Mouse (Mus musculus): ENCODE measurements around the gene Rnf113a2. TPM values are rescaled to one million over a fixed set of nuclear protein-coding genes. Genes with fewer than 3 reads are reported as not detected.

Gene Rnf113a2
- polyA plus RNA-seq, 1 experiment: 19.8 TPM

- no peaks in the 10 kb centered on the region for H3K36me3 ChIP-seq (ENCODE audit: control insufficient read depth, insufficient read depth, low read length, poor library complexity, severe bottlenecking)
- no peaks in the 10 kb centered on the region for H3K27me3 ChIP-seq (ENCODE audit: control insufficient read depth, insufficient read depth, low read length, poor library complexity, severe bottlenecking)
- no peak for TF ChIP-seq CTCF (IDR thresholded peaks at IDR 0.05; ENCODE audit: low read depth, low read length)
- no peak for TF ChIP-seq EP300 (IDR thresholded peaks at IDR 0.05; ENCODE audit: insufficient read depth, low read depth, low read length)
- TF ChIP-seq POLR2A (IDR thresholded peaks at IDR 0.05; ENCODE audit: insufficient read depth, low read length): no peak
- no peak overlapping the region for H3K27ac ChIP-seq (ENCODE audit: insufficient read depth, low read length)
- no peak overlapping the region for H3K4me3 ChIP-seq (ENCODE audit: low read depth, low read length)
- H3K9me3 ChIP-seq (replicated peaks; ENCODE audit: control insufficient read depth, insufficient read depth, low read length, poor library complexity, severe bottlenecking): no peaks in the 10 kb centered on the region
- H3K9ac ChIP-seq (ENCODE audit: low read depth, poor library complexity, severe bottlenecking): peak overlapping the region; percentile 26
- no peaks in the 10 kb centered on the region for H3K4me1 ChIP-seq (ENCODE audit: control insufficient read depth, insufficient read depth, low read length)
These were observed 32.9 kb downstream of the Rnf113a2 start for GRCm38 (mm10) chr12:84449887-84450286.

GRCm38 (mm10) chr12:84450351-84450717, 33.3 kb downstream of the Rnf113a2 start:
- Histone ChIP-seq H3K36me3 (ENCODE audit: control insufficient read depth, insufficient read depth, low read length, poor library complexity, severe bottlenecking) (no peaks in the 10 kb centered on the region), H3K27me3 (ENCODE audit: control insufficient read depth, insufficient read depth, low read length, poor library complexity, severe bottlenecking) (no peaks in the 10 kb centered on the region), H3K9ac (ENCODE audit: low read depth, poor library complexity, severe bottlenecking) (peak overlapping the region; percentile 26), H3K27ac (ENCODE audit: insufficient read depth, low read length) (no peak overlapping the region), H3K4me1 (ENCODE audit: control insufficient read depth, insufficient read depth, low read length) (no peaks in the 10 kb centered on the region), H3K9me3 (replicated peaks; ENCODE audit: control insufficient read depth, insufficient read depth, low read length, poor library complexity, severe bottlenecking) (no peaks in the 10 kb centered on the region), H3K4me3 (ENCODE audit: low read depth, low read length) (peak overlapping the region; percentile 90)
- TF ChIP-seq CTCF (IDR thresholded peaks at IDR 0.05; ENCODE audit: low read depth, low read length): no peak
- TF ChIP-seq POLR2A (IDR thresholded peaks at IDR 0.05; ENCODE audit: insufficient read depth, low read length): no peak
- no peak for TF ChIP-seq EP300 (IDR thresholded peaks at IDR 0.05; ENCODE audit: insufficient read depth, low read depth, low read length)

GRCm38 (mm10) chr12:84450718-84451646, 34.0 kb downstream of the Rnf113a2 start, which contains the start of the genes Aldh6a1 and Lin52:
Gene Aldh6a1 (minus strand): TSS chr12:84451004.
Gene Lin52 (plus strand): TSS chr12:84451422.
- H3K4me3 ChIP-seq (ENCODE audit: low read depth, low read length): peak within 1 kb of the TSS; percentile 97
- peak within 1 kb of the TSS; percentile 8; the same call in 1 of the 2 replicates for H3K27ac ChIP-seq (ENCODE audit: insufficient read depth, low read length)
- H3K27me3 ChIP-seq (ENCODE audit: control insufficient read depth, insufficient read depth, low read length, poor library complexity, severe bottlenecking): no peaks in the 10 kb centered on the region
- TF ChIP-seq CTCF (IDR thresholded peaks at IDR 0.05; ENCODE audit: low read depth, low read length) (no peak), POLR2A (IDR thresholded peaks at IDR 0.05; ENCODE audit: insufficient read depth, low read length) (peak; percentile 84), EP300 (IDR thresholded peaks at IDR 0.05; ENCODE audit: insufficient read depth, low read depth, low read length) (peak; percentile 31; the same call in 1 of the 2 replicates)
- H3K36me3 ChIP-seq (ENCODE audit: control insufficient read depth, insufficient read depth, low read length, poor library complexity, severe bottlenecking): no peaks in the 10 kb centered on the region
- peak within 1 kb of the TSS; percentile 91 for H3K9ac ChIP-seq (ENCODE audit: low read depth, poor library complexity, severe bottlenecking)
- no peaks in the 10 kb centered on the region for H3K4me1 ChIP-seq (ENCODE audit: control insufficient read depth, insufficient read depth, low read length)
- no peaks in the 10 kb centered on the region for H3K9me3 ChIP-seq (replicated peaks; ENCODE audit: control insufficient read depth, insufficient read depth, low read length, poor library complexity, severe bottlenecking)

DNA sequence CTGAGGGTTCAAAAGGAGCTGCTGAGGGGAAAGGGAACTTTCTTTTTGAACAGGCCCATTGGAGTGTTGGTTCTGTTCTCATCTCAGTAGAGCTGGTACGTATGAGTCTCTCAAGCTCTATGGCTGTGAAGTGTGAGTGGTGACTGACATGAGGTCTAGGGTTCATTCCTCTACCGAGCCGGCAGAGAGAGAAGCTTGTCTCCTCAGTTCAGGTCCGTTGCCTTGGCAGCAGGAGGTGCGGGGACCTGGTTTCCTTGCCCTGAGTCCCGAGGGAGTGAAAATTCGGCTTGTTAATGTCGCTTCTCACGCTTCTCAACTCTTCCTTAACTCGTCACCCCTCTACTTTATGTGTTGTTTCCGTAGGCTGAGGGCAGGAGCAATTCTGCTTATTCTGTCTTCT, 34.8 kb downstream of the Rnf113a2 start:
- Histone ChIP-seq H3K9ac (ENCODE audit: low read depth, poor library complexity, severe bottlenecking) (peak overlapping the region; percentile 91), H3K36me3 (ENCODE audit: control insufficient read depth, insufficient read depth, low read length, poor library complexity, severe bottlenecking) (peaks cover 2% of the 10 kb centered on the region; the same call in 1 of the 2 replicates), H3K9me3 (replicated peaks; ENCODE audit: control insufficient read depth, insufficient read depth, low read length, poor library complexity, severe bottlenecking) (no peaks in the 10 kb centered on the region), H3K4me1 (ENCODE audit: control insufficient read depth, insufficient read depth, low read length) (no peaks in the 10 kb centered on the region), H3K27me3 (ENCODE audit: control insufficient read depth, insufficient read depth, low read length, poor library complexity, severe bottlenecking) (no peaks in the 10 kb centered on the region), H3K4me3 (ENCODE audit: low read depth, low read length) (peak overlapping the region; percentile 97), H3K27ac (ENCODE audit: insufficient read depth, low read length) (peak overlapping the region; percentile 8; the same call in 1 of the 2 replicates)
- TF ChIP-seq CTCF (IDR thresholded peaks at IDR 0.05; ENCODE audit: low read depth, low read length) (no peak), EP300 (IDR thresholded peaks at IDR 0.05; ENCODE audit: insufficient read depth, low read depth, low read length) (no peak), POLR2A (IDR thresholded peaks at IDR 0.05; ENCODE audit: insufficient read depth, low read length) (no peak)

DNA sequence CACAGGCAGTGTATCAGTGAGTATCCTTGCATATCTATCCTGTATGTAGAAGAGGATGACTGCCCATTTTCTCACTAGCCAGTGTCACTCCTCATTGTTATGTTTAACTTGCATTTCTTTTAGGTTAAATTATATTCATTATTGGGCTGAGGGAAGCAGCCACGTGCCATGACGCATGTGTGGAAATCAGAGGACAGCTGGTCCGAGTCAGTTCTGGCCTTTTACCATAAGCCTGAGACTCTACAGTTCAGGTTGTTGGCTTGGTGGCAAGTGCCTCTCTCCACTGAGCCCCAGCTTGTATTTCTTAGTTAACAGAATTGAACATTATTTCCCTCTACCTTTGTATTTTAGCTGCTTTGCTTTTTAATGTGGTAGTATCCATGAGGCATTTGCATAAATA, 39.9 kb downstream of the Rnf113a2 start:
- no peak overlapping the region for H3K9ac ChIP-seq (ENCODE audit: low read depth, poor library complexity, severe bottlenecking)
- no peak for TF ChIP-seq POLR2A (IDR thresholded peaks at IDR 0.05; ENCODE audit: insufficient read depth, low read length)
- no peak for TF ChIP-seq CTCF (IDR thresholded peaks at IDR 0.05; ENCODE audit: low read depth, low read length)
- TF ChIP-seq EP300 (IDR thresholded peaks at IDR 0.05; ENCODE audit: insufficient read depth, low read depth, low read length): no peak
- H3K4me3 ChIP-seq (ENCODE audit: low read depth, low read length): no peak overlapping the region
- H3K27me3 ChIP-seq (ENCODE audit: control insufficient read depth, insufficient read depth, low read length, poor library complexity, severe bottlenecking): no peaks in the 10 kb centered on the region; the same call in 1 of the 2 replicates
- H3K27ac ChIP-seq (ENCODE audit: insufficient read depth, low read length): no peak overlapping the region
- no peaks in the 10 kb centered on the region for H3K4me1 ChIP-seq (ENCODE audit: control insufficient read depth, insufficient read depth, low read length)
- H3K36me3 ChIP-seq (ENCODE audit: control insufficient read depth, insufficient read depth, low read length, poor library complexity, severe bottlenecking): peaks cover 38% of the 10 kb centered on the region
- no peaks in the 10 kb centered on the region for H3K9me3 ChIP-seq (replicated peaks; ENCODE audit: control insufficient read depth, insufficient read depth, low read length, poor library complexity, severe bottlenecking)

DNA sequence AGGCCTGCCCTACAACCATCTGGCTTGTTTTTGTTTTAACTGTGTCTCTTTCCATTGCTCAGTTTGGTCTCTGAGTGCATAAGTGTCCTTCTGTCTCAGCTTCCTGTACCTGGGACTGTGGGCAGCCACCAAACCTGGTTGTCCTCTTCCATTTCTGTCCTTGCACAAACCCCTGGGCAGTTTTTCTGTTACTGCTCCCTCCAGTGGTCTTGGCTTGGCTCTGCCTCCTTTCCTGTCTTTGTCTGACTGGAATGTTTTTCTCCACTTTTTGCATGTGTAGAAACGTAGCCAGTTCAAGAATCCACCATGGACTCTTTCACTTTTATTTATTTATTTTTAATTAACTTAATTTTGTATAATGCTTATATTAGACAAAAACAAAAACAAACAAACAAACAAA, 42.8 kb downstream of the Rnf113a2 start:
- no peaks in the 10 kb centered on the region for H3K9me3 ChIP-seq (replicated peaks; ENCODE audit: control insufficient read depth, insufficient read depth, low read length, poor library complexity, severe bottlenecking)
- H3K4me1 ChIP-seq (ENCODE audit: control insufficient read depth, insufficient read depth, low read length): no peaks in the 10 kb centered on the region
- no peak overlapping the region for H3K9ac ChIP-seq (ENCODE audit: low read depth, poor library complexity, severe bottlenecking)
- H3K27me3 ChIP-seq (ENCODE audit: control insufficient read depth, insufficient read depth, low read length, poor library complexity, severe bottlenecking): no peaks in the 10 kb centered on the region; the same call in 1 of the 2 replicates
- no peak overlapping the region for H3K4me3 ChIP-seq (ENCODE audit: low read depth, low read length)
- no peak overlapping the region for H3K27ac ChIP-seq (ENCODE audit: insufficient read depth, low read length)
- H3K36me3 ChIP-seq (ENCODE audit: control insufficient read depth, insufficient read depth, low read length, poor library complexity, severe bottlenecking): peaks cover 48% of the 10 kb centered on the region
- TF ChIP-seq EP300 (IDR thresholded peaks at IDR 0.05; ENCODE audit: insufficient read depth, low read depth, low read length) (no peak), POLR2A (IDR thresholded peaks at IDR 0.05; ENCODE audit: insufficient read depth, low read length) (no peak), CTCF (IDR thresholded peaks at IDR 0.05; ENCODE audit: low read depth, low read length) (peak; percentile 9)

Data from ES-Bruce4 (cell line).